Mouse (Mus musculus): ENCODE measurements around the gene Rhov.

Rhov gene

GRCm38 (mm10) chr2:119238671-119239070 lies 32.4 kb downstream of the Rhov start:
- DNase-seq (ENCODE audit: low spot score in 2 of 2) = no peak

- DNase-seq (ENCODE audit: low spot score in 2 of 2) = no peak
These were observed 33.2 kb downstream of the Rhov start for GRCm38 (mm10) chr2:119237871-119238220.

- DNase-seq (ENCODE audit: low spot score in 2 of 2) = no peak
These were observed 33.7 kb downstream of the Rhov start, which contains the start of gene Spint1 for GRCm38 (mm10) chr2:119237210-119237870. Gene Spint1 (plus strand): TSS chr2:119237362.

- no peak for DNase-seq (ENCODE audit: low spot score in 2 of 2)
These were observed 34.3 kb downstream of the Rhov start for GRCm38 (mm10) chr2:119236682-119237209.

- no peak for DNase-seq (ENCODE audit: low spot score in 2 of 2)
These were observed 41.0 kb downstream of the Rhov start, which contains the start of gene Ppp1r14d for GRCm38 (mm10) chr2:119229775-119230704. Gene Ppp1r14d (minus strand): TSS chr2:119229906.
